Mouse (Mus musculus): ENCODE measurements around the gene Recql. TPM values are rescaled to one million over a fixed set of nuclear protein-coding genes. Genes with fewer than 3 reads are reported as not detected.
"Not testable (repeated sequence)": the region's sequence is repeated elsewhere in the genome, so short reads cannot be mapped to it uniquely, and the experiment has no call there.

Recql gene
- polyA plus RNA-seq, 2 experiments from 2014 or later, result 46.9 to 49.0 TPM

GRCm38 (mm10) chr6:142363019-142363576 is 23.8 kb downstream of the Recql start:
- no peak for ATAC-seq

- no peak for ATAC-seq
Observed at GRCm38 (mm10) chr6:142362036-142362435, 24.9 kb downstream of the Recql start.

GRCm38 (mm10) chr6:142357106-142357505 is 29.8 kb downstream of the Recql start:
- no peak for ATAC-seq

GRCm38 (mm10) chr6:142352099-142352498 is 34.8 kb downstream of the Recql start:
- not testable (repeated sequence) for ATAC-seq

- ATAC-seq, result no peak
Observed at GRCm38 (mm10) chr6:142347431-142348385, 39.2 kb downstream of the Recql start.

GRCm38 (mm10) chr6:142346181-142347110 is 40.4 kb downstream of the Recql start:
- peak; percentile 13 for ATAC-seq

GRCm38 (mm10) chr6:142345440-142346038 is 41.3 kb downstream of the Recql start, which contains the start of gene Pyroxd1:
TSS of gene Pyroxd1 (plus strand) at chr6:142345654.
- peak; percentile 87 for ATAC-seq

- no peak for ATAC-seq
Observed at GRCm38 (mm10) chr6:142343561-142343960, 43.3 kb downstream of the Recql start.

GRCm38 (mm10) chr6:142339576-142339975 is 47.3 kb downstream of the Recql start:
- ATAC-seq, result no peak

- no peak for ATAC-seq
Observed at GRCm38 (mm10) chr6:142338961-142339360, 47.9 kb downstream of the Recql start.

- ATAC-seq, result no peak
Observed at GRCm38 (mm10) chr6:142329201-142329600, 57.7 kb downstream of the Recql start.

- ATAC-seq, result no peak
Observed at GRCm38 (mm10) chr6:142326598-142326997, 60.3 kb downstream of the Recql start.

GRCm38 (mm10) chr6:142322881-142323280 is 64.0 kb downstream of the Recql start, which contains the start of gene Slco1a5:
TSS of gene Slco1a5 (minus strand) at chr6:142322981.
- no peak for ATAC-seq

- ATAC-seq, result no peak
Observed at GRCm38 (mm10) chr6:142317106-142317505, 69.8 kb downstream of the Recql start.

- no peak for ATAC-seq
Observed at GRCm38 (mm10) chr6:142314285-142314684, 72.6 kb downstream of the Recql start.

- no peak for ATAC-seq
Observed at GRCm38 (mm10) chr6:142305076-142305475, 81.8 kb downstream of the Recql start.

Other genes with a start within 250 kb of the Recql start
- 1 to 10 TPM in 1 of 2 experiments, not detected in 1; 2.3 TPM for gene Slco1a6, start 178.6 kb downstream of the Recql start, polyA plus RNA-seq (2017; shearing (Covaris generic))
- gene Iapp, start 88.7 kb downstream of the Recql start, polyA plus RNA-seq (2017; shearing (Covaris generic)), result not detected
- gene Slco1a5, start 64.1 kb downstream of the Recql start, polyA plus RNA-seq (2017; shearing (Covaris generic)), result not detected
- gene Pyroxd1, start 41.4 kb downstream of the Recql start, polyA plus RNA-seq (2017; shearing (Covaris generic)), result 10 to 100 TPM; 18.8 to 20.0 TPM
- gene Golt1b, start 134 bp upstream of the Recql start, polyA plus RNA-seq (2017; shearing (Covaris generic)), result 10 to 100 TPM; 49.8 to 53.2 TPM
- under 1 TPM; 0.87 to 0.93 TPM for gene Spx, start 26.4 kb upstream of the Recql start, polyA plus RNA-seq (2017; shearing (Covaris generic))
- not detected for gene Gys2, start 86.0 kb upstream of the Recql start, polyA plus RNA-seq (2017; shearing (Covaris generic))
- 100 to 1,000 TPM in 1 of 2 experiments, 10 to 100 TPM in 1; 95.9 to 136 TPM for gene Ldhb, start 120.9 kb upstream of the Recql start, polyA plus RNA-seq (2017; shearing (Covaris generic))
- gene Kcnj8, start 184.5 kb upstream of the Recql start, polyA plus RNA-seq (2017; shearing (Covaris generic)), result not detected